Mouse (Mus musculus) cerebellum, adult 2 months (tissue): ENCODE measurements around the gene Pgbd5.

Source experiments
- CTCF ChIP-seq: fragments of 200-500 bp; IDR thresholded peaks from 2 replicates; pipeline ENCODE4 v1.5.1; 2011; ENCODE audit warnings: low read depth, mild to moderate bottlenecking, control low read depth, low read length, moderate library complexity, borderline replicate concordance; ENCODE audit not compliant: insufficient read depth
- POLR2A ChIP-seq: fragments of 200-500 bp; IDR thresholded peaks from 2 replicates; pipeline ENCODE4 v1.6.1; 2011; ENCODE audit warnings: low read length, control low read depth, borderline replicate concordance; ENCODE audit not compliant: insufficient read depth

DNA sequence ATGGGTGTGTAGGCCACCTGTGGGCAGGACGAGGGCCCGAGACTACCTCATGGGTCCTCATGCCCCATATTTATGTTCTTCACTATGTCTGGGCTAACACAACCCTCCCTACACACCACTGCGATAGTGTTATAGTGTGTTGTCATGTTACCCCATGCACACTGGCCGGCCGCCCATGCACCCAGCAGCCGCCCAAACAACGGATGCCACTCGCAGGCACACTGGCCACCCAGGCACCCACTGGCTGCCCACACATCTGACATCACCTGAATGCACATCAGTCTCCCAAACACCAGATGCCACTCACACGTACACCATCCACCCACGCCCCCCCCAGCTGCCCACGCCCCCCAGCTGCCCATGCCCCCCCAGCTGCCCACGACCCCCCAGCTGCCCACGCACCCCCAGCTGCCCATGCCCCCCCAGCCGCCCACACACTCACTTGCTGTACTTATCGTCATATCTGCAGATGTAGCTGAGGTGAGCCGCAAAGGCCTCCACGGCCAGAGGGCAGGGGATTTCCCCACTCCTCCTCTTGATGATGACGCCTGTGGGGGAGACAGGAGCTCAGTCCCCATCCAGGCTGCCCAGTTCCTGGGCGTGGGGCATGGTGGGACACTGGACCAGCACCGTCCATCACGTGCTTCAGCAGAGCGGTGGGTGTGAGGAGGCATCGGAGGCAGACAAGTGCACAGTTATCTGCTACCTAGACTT, 67.9 kb downstream of the Pgbd5 start:
- TF ChIP-seq CTCF (no peak), POLR2A (no peak)
